Mouse (Mus musculus): ENCODE data around the gene Fxn. TPM values are rescaled to one million over a fixed set of nuclear protein-coding genes. Genes with fewer than 3 reads are reported as not detected.

Gene Fxn
- 27.8 and 29.7 TPM in 2 replicates for total RNA-seq (2017)

DNA sequence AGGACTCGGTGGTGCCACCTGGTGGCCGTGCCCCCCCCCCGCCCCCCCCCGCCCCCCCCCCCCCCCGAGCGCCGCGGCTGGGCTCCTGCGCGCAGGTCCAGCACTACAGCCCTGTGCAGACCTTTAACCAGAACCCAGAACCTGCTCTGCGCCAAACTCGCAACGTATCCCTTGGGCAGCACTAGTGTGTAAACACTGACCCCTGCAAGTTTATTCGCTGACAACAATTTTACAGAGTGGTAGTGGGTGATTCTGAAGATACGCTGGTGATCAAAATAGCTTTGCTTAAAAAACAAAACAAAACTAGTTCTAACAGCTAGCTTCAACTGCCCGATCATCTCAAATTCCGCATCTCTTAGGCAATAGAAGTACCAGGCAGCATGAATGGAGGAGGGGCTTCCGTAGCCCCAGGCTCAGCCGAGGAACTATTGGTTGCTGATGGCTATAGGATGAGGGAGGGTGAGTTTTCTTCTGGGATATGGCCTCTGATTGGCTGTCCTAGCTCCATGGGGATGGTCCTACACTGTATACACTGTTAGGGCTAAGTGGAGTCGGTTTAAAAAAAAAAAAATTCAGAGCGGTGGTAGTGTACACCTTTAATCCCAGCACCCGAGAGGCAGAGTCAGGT is at the start of gene Fxn:
Gene Fxn (minus strand): TSS at position 5 of the 628 bp plus-strand sequence.
- ATAC-seq (replicated peaks in 1 of 2; ENCODE audit: insufficient read depth in 1 of 2, low FRiP score in 2 of 2, low TSS enrichment in 1 of 2, low read depth in 1 of 2, poor library complexity in 2 of 2, severe bottlenecking in 2 of 2), result peak; percentile 39 to 62

DNA sequence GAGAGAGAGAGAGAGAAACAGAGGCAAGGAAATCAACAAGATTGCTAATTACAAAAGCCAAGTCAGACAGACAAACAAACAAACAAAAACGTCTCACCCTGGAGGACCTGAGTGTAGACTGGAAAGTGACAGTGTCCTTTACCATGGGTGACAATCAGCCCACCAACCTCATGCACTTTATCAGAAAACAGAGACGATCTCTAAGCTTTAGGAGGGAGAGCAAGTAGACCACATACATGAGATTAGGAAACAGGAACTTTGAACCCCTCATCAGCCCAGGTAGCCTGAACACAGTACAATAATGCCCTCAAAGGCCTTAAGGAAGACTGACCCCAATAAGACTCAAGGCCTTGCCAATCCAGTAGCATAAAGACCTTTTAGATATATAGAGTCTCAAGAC is 47.5 kb upstream of the Fxn start:
- no peak for ATAC-seq (replicated peaks in 1 of 2; ENCODE audit: insufficient read depth in 1 of 2, low FRiP score in 2 of 2, low TSS enrichment in 1 of 2, low read depth in 1 of 2, poor library complexity in 2 of 2, severe bottlenecking in 2 of 2)

DNA sequence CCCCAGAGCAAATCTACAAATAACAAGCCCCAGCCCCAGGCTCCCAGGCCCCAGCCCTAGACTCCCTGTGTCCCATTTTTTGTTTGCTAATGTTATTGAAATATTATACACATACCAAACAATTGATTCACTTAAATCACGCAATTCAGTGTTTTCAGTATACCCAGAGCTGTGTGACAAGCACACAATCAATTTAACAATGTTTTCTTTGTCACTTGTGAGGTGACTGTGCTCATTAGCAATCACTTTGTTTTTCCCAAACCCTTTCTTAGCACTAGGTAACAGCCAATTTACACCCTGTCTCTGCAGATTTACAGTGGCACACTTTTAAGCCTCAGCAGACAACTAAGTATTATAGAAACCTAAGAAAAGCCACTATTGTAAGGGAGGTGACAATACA is 46.6 kb upstream of the Fxn start:
- ATAC-seq (replicated peaks in 1 of 2; ENCODE audit: insufficient read depth in 1 of 2, low FRiP score in 2 of 2, low TSS enrichment in 1 of 2, low read depth in 1 of 2, poor library complexity in 2 of 2, severe bottlenecking in 2 of 2), result no peak

DNA sequence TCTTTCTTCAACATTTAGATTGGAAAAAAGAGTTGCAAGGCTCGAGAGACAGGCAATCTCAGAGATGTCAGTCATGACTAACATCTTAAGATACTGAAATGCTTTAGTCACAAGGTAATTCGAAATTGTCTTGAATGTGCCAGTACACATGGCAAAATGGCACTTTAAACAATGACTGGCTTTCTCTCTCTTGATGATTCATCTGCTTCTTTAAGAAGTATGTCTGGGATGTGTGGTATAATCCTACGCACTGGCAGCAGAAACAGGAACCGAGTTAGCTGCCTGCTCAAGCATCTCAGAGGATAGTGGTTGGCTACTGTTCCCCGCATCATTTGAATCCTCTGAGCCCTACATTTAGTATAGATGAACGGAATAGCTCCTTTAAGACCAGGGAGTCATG is 45.3 kb upstream of the Fxn start:
- ATAC-seq (replicated peaks in 1 of 2; ENCODE audit: insufficient read depth in 1 of 2, low FRiP score in 2 of 2, low TSS enrichment in 1 of 2, low read depth in 1 of 2, poor library complexity in 2 of 2, severe bottlenecking in 2 of 2), result no peak

GRCm38 (mm10) chr19:24323841-24324613 is 43.6 kb upstream of the Fxn start:
- ATAC-seq (replicated peaks in 1 of 2; ENCODE audit: insufficient read depth in 1 of 2, low FRiP score in 2 of 2, low TSS enrichment in 1 of 2, low read depth in 1 of 2, poor library complexity in 2 of 2, severe bottlenecking in 2 of 2), result no peak

DNA sequence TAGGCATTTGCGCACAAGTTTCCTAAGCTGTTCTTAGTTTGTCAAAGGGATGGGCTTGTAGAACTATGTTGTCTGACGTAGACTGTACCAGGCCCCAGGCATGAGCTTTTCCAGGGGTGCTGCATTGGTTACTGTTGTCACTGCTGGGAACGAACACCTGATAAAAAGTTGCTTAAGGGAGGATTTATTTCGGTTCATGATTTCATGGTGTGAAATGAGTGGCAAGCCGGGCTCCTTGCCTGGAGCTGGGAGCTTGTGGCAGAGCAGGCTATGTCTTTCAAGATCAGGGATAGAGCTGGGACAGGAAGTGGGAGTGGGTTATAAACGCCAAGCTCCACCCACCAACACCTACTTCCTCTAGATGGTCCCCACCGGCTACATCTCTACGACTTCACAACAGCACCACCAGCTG is 41.5 kb upstream of the Fxn start:
- ATAC-seq (replicated peaks in 1 of 2; ENCODE audit: insufficient read depth in 1 of 2, low FRiP score in 2 of 2, low TSS enrichment in 1 of 2, low read depth in 1 of 2, poor library complexity in 2 of 2, severe bottlenecking in 2 of 2), result no peak

- no peak for ATAC-seq (replicated peaks in 1 of 2; ENCODE audit: insufficient read depth in 1 of 2, low FRiP score in 2 of 2, low TSS enrichment in 1 of 2, low read depth in 1 of 2, poor library complexity in 2 of 2, severe bottlenecking in 2 of 2)
Measured at GRCm38 (mm10) chr19:24321211-24321899, 41.0 kb upstream of the Fxn start.

DNA sequence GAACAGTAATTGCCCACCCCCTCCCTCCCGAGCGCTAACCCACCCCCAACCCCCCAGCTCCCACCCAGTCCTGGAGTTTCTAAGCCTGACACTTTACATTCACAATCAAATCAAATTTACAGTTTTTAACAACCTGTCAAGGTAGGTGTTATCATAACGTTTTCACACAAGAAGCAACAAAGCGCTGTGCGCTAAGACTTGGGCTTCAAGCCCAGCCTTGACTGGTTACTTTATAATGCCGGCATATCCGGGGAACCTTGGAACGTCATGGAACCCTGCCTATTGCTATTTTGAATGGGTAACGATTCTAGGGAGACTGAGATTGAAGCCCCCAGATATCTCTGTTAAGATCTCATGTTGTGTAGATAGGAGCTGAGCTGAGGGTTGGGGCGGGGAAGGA is 37.8 kb upstream of the Fxn start:
- no peak for ATAC-seq (replicated peaks in 1 of 2; ENCODE audit: insufficient read depth in 1 of 2, low FRiP score in 2 of 2, low TSS enrichment in 1 of 2, low read depth in 1 of 2, poor library complexity in 2 of 2, severe bottlenecking in 2 of 2)

GRCm38 (mm10) chr19:24317731-24318130 is 37.3 kb upstream of the Fxn start:
- no peak for ATAC-seq (replicated peaks in 1 of 2; ENCODE audit: insufficient read depth in 1 of 2, low FRiP score in 2 of 2, low TSS enrichment in 1 of 2, low read depth in 1 of 2, poor library complexity in 2 of 2, severe bottlenecking in 2 of 2)

DNA sequence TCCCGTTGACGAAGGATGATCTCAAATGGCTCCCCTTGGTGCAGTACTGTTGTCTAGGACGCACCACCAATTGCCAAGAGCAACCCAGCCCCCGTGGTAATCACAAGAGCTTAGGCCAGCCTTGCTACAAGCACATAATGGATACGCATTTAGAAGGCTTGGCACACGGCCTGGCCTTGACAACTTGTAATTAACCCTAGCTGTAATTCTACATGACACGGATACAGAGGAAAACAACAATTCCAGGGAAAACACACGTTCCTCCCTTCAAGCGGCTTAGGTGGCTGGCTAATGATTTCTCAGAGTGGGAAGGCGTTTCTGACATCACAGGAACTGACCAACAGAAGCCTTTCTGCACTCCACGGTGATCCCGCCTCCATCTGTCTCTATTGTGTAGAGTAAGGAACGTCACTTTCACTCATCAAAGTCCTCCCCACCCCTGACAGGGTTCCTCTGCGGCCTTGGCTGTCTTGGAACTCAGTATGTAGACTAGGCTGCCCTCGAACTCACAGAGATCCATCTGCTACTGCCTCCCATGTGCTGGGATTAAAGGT is 36.7 kb upstream of the Fxn start:
- ATAC-seq (replicated peaks in 1 of 2; ENCODE audit: insufficient read depth in 1 of 2, low FRiP score in 2 of 2, low TSS enrichment in 1 of 2, low read depth in 1 of 2, poor library complexity in 2 of 2, severe bottlenecking in 2 of 2), result no peak

DNA sequence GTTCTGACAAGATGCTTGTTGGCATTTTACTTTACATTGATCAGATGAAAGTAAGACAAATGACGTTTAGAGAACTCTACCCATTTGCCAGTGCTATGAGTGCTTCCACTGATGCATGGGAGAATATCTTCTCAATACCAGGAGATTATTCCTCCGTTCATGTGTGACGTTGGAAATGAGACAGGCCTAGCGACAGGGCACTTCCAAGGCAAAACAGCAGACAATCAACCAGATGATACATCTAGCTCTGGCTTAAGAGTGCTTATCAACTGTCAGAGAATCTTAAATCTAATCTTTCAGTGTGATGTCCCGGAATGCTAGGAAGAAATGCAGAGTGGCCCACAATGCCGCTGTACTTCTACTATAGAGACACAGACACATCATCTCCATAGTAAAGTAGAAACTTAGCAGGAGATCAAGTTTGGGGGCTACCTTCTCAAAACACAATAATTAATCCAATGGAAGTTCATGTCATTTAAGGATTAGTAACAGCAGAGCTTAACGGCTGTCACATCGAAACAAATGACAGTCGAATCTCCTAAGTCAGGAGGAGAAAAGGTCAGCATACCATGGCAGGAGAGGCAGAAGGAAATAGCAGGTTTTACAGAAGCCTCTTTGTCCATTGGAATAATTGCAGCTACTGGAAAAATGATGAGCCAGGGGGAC is 35.8 kb upstream of the Fxn start:
- no peak for ATAC-seq (replicated peaks in 1 of 2; ENCODE audit: insufficient read depth in 1 of 2, low FRiP score in 2 of 2, low TSS enrichment in 1 of 2, low read depth in 1 of 2, poor library complexity in 2 of 2, severe bottlenecking in 2 of 2)

DNA sequence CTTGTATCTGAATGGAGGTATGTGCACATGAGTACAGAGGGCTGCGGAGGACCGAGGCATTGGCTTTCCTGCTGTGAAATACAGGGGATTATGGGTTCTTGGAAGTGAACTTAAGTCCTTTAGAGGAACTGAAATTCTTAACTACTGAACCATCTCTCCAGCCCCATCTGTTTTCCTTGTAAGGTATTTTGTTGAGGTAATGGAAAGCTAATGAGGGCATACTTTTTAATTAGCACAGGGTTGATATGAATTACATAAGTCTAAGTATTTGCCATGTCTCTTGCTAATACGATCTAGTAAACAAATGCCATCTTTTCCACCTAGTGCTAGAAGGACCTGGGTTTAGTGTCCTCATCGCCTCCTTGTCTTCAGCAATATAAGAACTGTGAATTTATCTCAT is 34.8 kb upstream of the Fxn start:
- ATAC-seq (replicated peaks in 1 of 2; ENCODE audit: insufficient read depth in 1 of 2, low FRiP score in 2 of 2, low TSS enrichment in 1 of 2, low read depth in 1 of 2, poor library complexity in 2 of 2, severe bottlenecking in 2 of 2), result no peak

GRCm38 (mm10) chr19:24314676-24315075 is 34.3 kb upstream of the Fxn start:
- no peak for ATAC-seq (replicated peaks in 1 of 2; ENCODE audit: insufficient read depth in 1 of 2, low FRiP score in 2 of 2, low TSS enrichment in 1 of 2, low read depth in 1 of 2, poor library complexity in 2 of 2, severe bottlenecking in 2 of 2)

DNA sequence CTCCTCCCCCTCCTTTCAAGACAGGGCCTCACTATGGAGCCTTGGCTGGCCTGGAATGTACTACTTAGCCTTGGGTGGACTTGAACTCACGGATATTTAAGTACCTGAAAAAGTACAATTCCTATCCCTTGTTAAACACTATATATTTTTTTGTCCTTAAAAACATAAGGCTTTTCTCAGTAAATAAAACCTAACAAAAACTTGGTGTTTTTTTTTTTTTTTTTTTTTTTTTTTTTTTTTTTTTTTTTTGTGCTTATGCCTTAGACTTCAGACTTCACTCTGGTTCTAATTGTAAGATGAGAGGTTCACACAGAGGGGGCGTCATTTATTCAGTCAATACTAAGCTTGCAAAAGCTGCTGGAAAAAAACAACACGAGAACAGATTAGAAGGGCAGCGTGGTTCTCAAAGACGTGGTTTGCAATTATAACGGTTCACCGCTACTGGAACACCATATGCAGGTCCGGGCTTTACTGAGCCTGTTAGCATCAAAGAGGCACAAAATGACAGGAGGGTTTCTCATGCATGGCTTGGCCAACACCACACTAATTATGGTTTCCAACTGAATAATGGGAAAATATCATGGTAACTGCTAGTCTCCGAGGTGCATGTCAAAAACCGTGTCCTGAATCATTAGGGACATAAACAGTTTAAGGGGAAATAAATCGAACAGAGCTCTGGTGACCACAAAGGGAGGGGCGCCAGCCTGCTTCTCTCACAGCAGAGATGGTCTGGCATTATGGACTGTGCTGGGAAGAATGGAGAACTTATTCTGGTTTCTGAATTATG is 32.3 kb upstream of the Fxn start:
- ATAC-seq (replicated peaks in 1 of 2; ENCODE audit: insufficient read depth in 1 of 2, low FRiP score in 2 of 2, low TSS enrichment in 1 of 2, low read depth in 1 of 2, poor library complexity in 2 of 2, severe bottlenecking in 2 of 2), result no peak

GRCm38 (mm10) chr19:24312046-24312445 is 31.6 kb upstream of the Fxn start:
- no peak for ATAC-seq (replicated peaks in 1 of 2; ENCODE audit: insufficient read depth in 1 of 2, low FRiP score in 2 of 2, low TSS enrichment in 1 of 2, low read depth in 1 of 2, poor library complexity in 2 of 2, severe bottlenecking in 2 of 2)

DNA sequence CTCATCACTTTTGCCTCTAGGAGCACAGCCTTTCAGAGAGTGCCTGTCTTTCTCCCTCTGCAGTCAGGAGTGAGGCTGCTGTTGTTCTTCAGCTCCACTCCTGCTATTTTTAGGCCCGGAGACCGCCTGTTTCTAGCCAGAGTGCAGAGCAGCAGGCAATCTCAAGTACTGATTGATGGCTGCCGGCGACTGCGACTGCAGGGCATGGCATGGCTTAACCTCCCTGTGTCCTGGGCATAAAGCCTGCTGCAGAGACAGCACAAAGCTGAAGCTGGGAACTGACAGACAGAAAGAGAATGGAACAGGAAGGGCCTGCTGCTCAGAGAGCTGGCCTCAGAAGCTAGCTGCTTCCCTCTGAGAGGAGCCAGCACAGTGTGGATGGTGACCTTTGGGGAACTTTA is 27.9 kb upstream of the Fxn start:
- 0 out of 4 replicates have a peak, but pooled peaks of 1 of the 2 experiments have one; percentile 13 for ATAC-seq (replicated peaks in 1 of 2; ENCODE audit: insufficient read depth in 1 of 2, low FRiP score in 2 of 2, low TSS enrichment in 1 of 2, low read depth in 1 of 2, poor library complexity in 2 of 2, severe bottlenecking in 2 of 2)
